In genomic region chr12:86242563-86242962, GRCm38 (mm10) we compare ENCODE assay signal across 8 mouse cellular contexts. TPM values are rescaled to one million over a fixed set of nuclear protein-coding genes. Genes with fewer than 3 reads are reported as not detected.
DNase-seq lines count a peak whose midpoint lies in the region; ATAC-seq and TF ChIP-seq lines count a peak whose summit lies in the region.

No protein-coding gene starts in this region.

- peak; percentile 10 for DNase-seq in 3T3-L1 (ENCODE audit: low read depth, low spot score)
- no peak for DNase-seq in liver, embryonic 13.5 days
- peak; percentile 60 for DNase-seq in naive thymus-derived CD4-positive, alpha-beta T cell, adult 2 months (ENCODE audit: low read depth)
- DNase-seq in layer of hippocampus, adult 11-12 months (ENCODE audit: low spot score) = no peak
- no peak for DNase-seq in testis, postnatal 10 days (ENCODE audit: low spot score)
- DNase-seq in urinary bladder, postnatal 14 days (ENCODE audit: low spot score) = no peak

- WGBS in liver, embryonic 13.5 days (ENCODE audit: insufficient replicate concordance) = 4% methylated on average over 7 of the region's 7 CpGs

- peaks cover 28% of the 10 kb centered on the region for H3K36me3 ChIP-seq in E14TG2a.4 (ENCODE audit: insufficient read depth, low read length)
- peaks cover 23% of the 10 kb centered on the region for H3K36me3 ChIP-seq in liver, embryonic 13.5 days

- H3K4me3 ChIP-seq in E14TG2a.4 (replicated peaks; ENCODE audit: low read length) = peak overlapping the region; percentile 89
- peak overlapping the region; percentile 85 for H3K4me3 ChIP-seq in liver, embryonic 13.5 days (replicated peaks)

- no peak for TF ChIP-seq CTCF in E14TG2a.4 (conservative IDR thresholded peaks at IDR 0.05; ENCODE audit: low read length)

- H3K9ac ChIP-seq in liver, embryonic 13.5 days = peak overlapping the region; percentile 89

- H3K27ac ChIP-seq in liver, embryonic 13.5 days = peak overlapping the region; percentile 77

- H3K9me3 ChIP-seq in E14TG2a.4 (ENCODE audit: low read length) = no peaks in the 10 kb centered on the region
- H3K9me3 ChIP-seq in liver, embryonic 13.5 days (replicated peaks) = no peaks in the 10 kb centered on the region

- peak; percentile 69 for ATAC-seq in granulocyte monocyte progenitor cell, adult 5-6 weeks (replicated peaks; ENCODE audit: poor library complexity, severe bottlenecking)
- no peak for ATAC-seq in liver, embryonic 13.5 days (ENCODE audit: low read depth)

- peak overlapping the region; percentile 93 for H3K4me2 ChIP-seq in liver, embryonic 13.5 days

- peaks cover 29% of the 10 kb centered on the region for H3K4me1 ChIP-seq in E14TG2a.4 (replicated peaks; ENCODE audit: low read depth, low read length)
- peaks cover 45% of the 10 kb centered on the region for H3K4me1 ChIP-seq in liver, embryonic 13.5 days (replicated peaks)

- peaks cover 4% of the 10 kb centered on the region; the same call in 1 of the 2 replicates for H3K27me3 ChIP-seq in E14TG2a.4 (ENCODE audit: insufficient read depth, low read length)
- H3K27me3 ChIP-seq in liver, embryonic 13.5 days = 0 out of 2 replicates have a peak, but pooled peaks cover 3% of the 10 kb centered on the region

RNA-seq across cellular contexts. Expression of gene Gpatch2l, which starts 0.9 kb away (rescaled TPM):
- 17.0 and 29.2 TPM in 2 replicates for total RNA-seq in granulocyte monocyte progenitor cell, adult 5-6 weeks (2014; fragmentation: Nextera tagmentation)
- 22.0 and 23.3 TPM in 2 replicates for total RNA-seq in granulocyte monocyte progenitor cell, adult 5-6 weeks (2017)
- polyA plus RNA-seq in liver, embryonic 13.5 days (2015; fragmentation: Nextera tagmentation; extraction: Ambion mirVana) = 5.6 and 5.9 TPM in 2 replicates

Comparison
In these comparisons a context has a peak if more than half of its experiments do, and no peak if none do; other contexts are left out.
1. DNase-seq: peak in 3T3-L1 (single experiment) and naive thymus-derived CD4-positive, alpha-beta T cell, adult 2 months (single experiment); none in liver, embryonic 13.5 days (single experiment), layer of hippocampus, adult 11-12 months (single experiment), testis, postnatal 10 days (single experiment) and urinary bladder, postnatal 14 days (single experiment).